Mouse (Mus musculus) heart, adult 9 months (tissue): ENCODE measurements around the gene Olfr1121.
"Not testable (repeated sequence)": the region's sequence is repeated elsewhere in the genome, so short reads cannot be mapped to it uniquely, and the experiment has no call there.

Experiments
- DNase-seq, 2 experiments: peaks; one replicate each; pipeline ENCODE4 v3.0.0; 2022; ENCODE audit warnings: low spot score in 2 of 2

Olfr1121 gene

DNA sequence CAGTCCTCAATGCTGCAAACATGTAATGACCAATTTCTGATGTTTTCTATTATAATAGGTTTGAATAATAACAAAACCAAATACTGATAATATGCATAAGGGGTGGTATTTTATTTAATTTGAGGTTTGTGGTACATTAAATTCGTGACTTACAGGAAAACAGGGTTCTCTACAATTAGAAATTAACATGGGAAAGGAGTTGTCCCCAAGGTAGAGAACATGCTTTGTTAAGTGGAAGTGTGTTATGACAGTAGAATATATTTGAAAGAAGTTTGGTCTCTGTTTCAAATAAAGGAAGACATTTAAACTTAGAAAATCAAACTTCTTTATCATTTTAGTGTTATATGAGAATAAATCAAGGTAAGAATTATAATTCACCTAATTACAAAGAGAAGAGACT, at the start of gene Olfr1121:
TSS of gene Olfr1121 (plus strand) at position 301 of the 400 bp plus-strand sequence.
- DNase-seq: no peak

DNA sequence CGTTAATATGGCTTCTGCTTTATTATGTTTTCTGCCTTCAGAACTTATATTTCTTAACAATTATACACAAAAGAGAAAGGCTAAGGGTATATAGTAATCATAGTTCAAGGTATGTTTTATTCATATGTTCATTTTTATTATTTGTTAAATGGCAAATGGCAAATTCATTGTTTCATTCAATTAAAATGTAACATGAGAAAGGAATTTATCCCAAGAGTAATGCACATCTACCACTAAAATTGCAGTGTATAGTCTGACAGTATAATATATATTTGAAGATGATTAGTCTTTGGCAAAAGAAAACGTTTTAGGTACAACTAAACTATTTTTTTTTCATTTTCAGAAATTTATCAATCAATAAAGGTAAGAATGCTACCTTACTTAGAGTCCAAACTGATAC, 15.2 kb upstream of the Olfr1121 start, which contains the start of gene Olfr1120:
TSS of gene Olfr1120 (plus strand) at position 301 of the 400 bp plus-strand sequence.
- no peak for DNase-seq

DNA sequence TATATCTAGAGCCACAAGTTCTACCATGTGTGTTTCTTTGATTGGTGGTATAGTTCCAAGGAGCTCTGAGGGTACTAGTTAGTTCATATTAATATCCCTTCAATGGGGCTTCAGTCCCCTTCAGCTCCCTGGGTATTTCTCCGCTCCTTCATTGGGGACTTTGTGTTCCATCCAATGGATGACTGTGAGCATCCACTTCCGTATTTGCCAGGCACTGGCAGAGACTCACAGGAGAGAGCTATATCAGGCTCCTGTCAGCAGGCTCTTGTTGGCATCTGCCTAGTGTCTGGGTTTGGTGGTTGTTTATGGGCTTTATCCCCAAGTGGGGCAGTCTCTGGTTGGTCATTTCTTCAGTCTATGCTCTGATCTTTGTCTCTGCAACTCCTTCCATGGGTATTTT, 9.6 kb upstream of the Olfr1121 start:
- DNase-seq: not testable (repeated sequence)

DNA sequence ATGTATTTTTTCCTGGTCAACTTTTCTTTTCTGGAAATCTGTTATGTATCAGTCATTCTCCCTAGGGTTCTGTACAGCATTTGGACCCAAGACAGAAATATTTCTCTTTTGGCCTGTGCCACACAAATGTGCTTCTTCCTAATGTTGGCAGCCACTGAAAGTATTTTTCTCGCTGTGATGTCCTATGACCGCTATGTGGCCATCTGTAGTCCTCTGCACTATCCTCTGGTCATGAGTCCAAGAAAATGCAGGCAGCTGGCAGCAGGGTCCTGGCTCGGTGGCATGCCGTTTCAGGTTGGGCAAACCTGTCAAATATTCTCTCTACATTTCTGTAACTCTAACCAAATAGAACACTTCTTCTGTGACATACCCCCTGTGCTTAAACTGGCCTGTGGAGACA, 2.0 kb downstream of the Olfr1121 start:
- DNase-seq: no peak

DNA sequence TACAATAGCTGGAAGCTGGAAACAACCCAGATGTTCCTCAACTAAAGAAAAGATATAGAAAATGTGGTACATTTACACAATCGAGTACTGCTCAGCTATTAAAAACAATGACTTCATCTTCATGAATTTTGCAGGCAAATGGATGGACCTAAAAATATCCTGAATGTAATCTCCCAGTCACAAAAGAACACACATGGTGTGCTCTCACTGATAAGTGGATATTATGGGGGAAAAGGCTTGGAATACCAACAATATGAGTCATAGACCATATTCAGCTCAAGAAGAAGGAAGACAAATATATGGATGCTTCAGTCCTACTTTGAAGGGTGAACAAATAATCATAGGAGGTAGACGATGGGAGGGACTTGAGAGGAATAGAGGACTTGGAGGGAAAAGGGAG, 14.2 kb downstream of the Olfr1121 start:
- no peak for DNase-seq

DNA sequence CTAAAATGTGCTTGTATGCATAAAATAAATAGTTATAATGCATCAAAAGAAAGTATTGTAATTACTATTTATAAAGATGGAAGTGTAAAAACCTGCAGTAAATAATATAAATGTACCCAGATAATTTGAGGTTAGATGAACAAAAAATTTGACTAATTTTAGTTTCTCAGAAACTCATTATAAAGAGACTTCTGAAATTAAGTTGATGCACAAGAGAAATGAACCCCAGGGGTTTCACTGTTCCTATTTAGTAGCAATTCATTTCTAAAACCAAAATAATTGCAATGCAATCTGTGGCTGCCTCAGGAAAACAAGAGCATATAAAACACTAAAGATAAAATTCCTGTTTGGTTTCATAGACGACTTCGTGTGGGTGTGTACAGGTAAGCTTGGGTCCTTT, 15.9 kb downstream of the Olfr1121 start, which contains the start of gene Olfr1122:
TSS of gene Olfr1122 (plus strand) at position 301 of the 400 bp plus-strand sequence.
- no peak for DNase-seq

DNA sequence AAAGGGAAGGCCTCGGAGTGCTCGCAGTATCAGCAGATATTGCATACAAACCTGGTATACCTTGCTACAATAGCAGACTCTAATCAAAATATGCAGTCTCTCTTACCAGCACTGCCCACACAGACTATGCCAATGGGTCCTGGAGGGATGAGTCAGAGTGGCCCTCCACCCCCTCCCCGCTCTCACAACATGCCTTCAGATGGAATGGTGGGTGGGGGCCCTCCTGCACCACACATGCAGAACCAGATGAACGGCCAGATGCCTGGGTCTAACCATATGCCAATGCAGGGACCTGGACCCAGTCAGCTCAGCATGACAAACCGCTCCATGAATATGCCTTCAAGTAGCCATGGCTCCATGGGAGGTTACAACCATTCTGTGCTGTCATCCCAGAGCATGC, 23.9 kb downstream of the Olfr1121 start:
- DNase-seq: not testable (repeated sequence)

DNA sequence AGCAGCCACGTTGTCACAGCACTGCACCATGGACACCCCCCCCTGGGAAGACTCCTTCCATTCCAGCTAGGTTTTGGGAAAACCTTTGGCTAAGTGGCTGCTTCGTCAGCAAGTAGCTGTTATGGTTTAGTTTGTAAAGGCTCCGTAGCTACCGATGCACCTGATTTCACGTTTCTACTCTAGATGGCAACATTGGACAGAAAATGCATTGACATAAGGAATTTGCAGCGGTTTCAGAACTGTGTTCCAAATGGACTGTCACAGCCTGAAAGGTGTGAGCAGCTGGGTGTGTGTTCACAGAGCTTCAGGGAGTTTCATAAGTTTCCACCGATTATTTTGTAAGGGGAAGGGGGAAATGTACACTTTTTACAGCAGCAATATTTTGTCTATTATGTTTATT, 25.0 kb downstream of the Olfr1121 start:
- DNase-seq: not testable (repeated sequence)

DNA sequence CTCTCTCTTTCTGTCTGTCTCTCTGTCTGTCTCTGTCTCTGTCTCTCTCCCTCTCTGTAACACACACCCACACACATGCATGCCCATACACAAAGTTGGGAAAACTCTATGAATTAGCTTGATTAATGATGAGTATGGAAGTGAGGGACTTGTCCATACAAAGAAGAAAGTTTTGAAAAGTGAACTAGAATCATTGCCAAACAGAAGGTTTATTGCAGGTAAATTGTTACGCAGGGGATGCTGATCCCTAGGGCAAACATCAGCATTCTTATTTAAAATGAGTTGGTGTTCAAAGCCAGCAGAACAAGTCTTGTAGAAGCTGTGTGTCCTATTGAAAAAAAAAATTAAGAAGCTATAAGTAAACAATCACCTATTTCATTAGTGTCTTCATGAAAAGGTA, 46.6 kb downstream of the Olfr1121 start, which contains the start of gene Olfr1123:
TSS of gene Olfr1123 (plus strand) at position 301 of the 400 bp plus-strand sequence.
- DNase-seq: no peak
